Mouse (Mus musculus): ENCODE results near the gene Prl7c1.
"Not testable (repeated sequence)": the region's sequence is repeated elsewhere in the genome, so short reads cannot be mapped to it uniquely, and the experiment has no call there.

The Prl7c1 gene

GRCm38 (mm10) chr13:27780704-27781103 is at the start of gene Prl7c1:
Prl7c1 (minus strand) TSS chr13:27780804.
- DNase-seq (ENCODE audit: low spot score) = not testable (repeated sequence)

- no peak for DNase-seq (ENCODE audit: low spot score)
Observed at GRCm38 (mm10) chr13:27802765-27803164, 22.2 kb upstream of the Prl7c1 start.

GRCm38 (mm10) chr13:27801354-27801753 is 20.8 kb upstream of the Prl7c1 start, which contains the start of gene Prl2a1:
Prl2a1 (plus strand) TSS chr13:27801654.
- DNase-seq (ENCODE audit: low spot score) = no peak

GRCm38 (mm10) chr13:27799303-27799702 is 18.7 kb upstream of the Prl7c1 start:
- DNase-seq (ENCODE audit: low spot score) = no peak

- no peak for DNase-seq (ENCODE audit: low spot score)
Observed at GRCm38 (mm10) chr13:27734512-27735186, 46.0 kb downstream of the Prl7c1 start.

- not testable (repeated sequence) for DNase-seq (ENCODE audit: low spot score)
Observed at GRCm38 (mm10) chr13:27730286-27730959, 50.2 kb downstream of the Prl7c1 start.

GRCm38 (mm10) chr13:27725057-27725456 is 55.5 kb downstream of the Prl7c1 start:
- DNase-seq (ENCODE audit: low spot score) = not testable (repeated sequence)

Data from ovary, adult 18-20 months (tissue).